Mouse (Mus musculus): ENCODE measurements around the gene Nrp2.

GRCm38 (mm10) chr1:62825822-62826765 is 123.0 kb downstream of the Nrp2 start:
- TF ChIP-seq POLR2A (IDR thresholded peaks at IDR 0.05; ENCODE audit: borderline replicate concordance, insufficient read depth, low read length) (no peak), CTCF (IDR thresholded peaks at IDR 0.05; ENCODE audit: borderline replicate concordance, insufficient read depth, low read depth, low read length) (no peak)

Data from cerebellum, adult 2 months (tissue).